Mouse (Mus musculus) heart, postnatal 36 days (tissue): ENCODE data around the gene Cd300ld3. TPM values are rescaled to one million over a fixed set of nuclear protein-coding genes. Genes with fewer than 3 reads are reported as not detected.
A peak's percentile ranks its signal among the peaks of the same experiment; 100 is the strongest.
"Not testable (repeated sequence)": the region's sequence is repeated elsewhere in the genome, so short reads cannot be mapped to it uniquely, and the experiment has no call there.

Source experiments
- DNase-seq, 2 experiments: peaks; one replicate each; pipeline ENCODE4 v3.0.0; 2021 to 2022
- intact Hi-C: fragments of 180-260 bp; cut with DNase I; formaldehyde crosslinking; loops from one replicate; pipeline ENCODE4 v1.15.1; 2025
- total RNA-seq, 2 experiments: library from RNA; stranded (reverse); gene quantifications; 2 replicates each; pipeline ENCODE4 v1.2.3; 2021

The Cd300ld3 gene
- total RNA-seq, 2 experiments from 2014 or later, result 8.3 to 10.1 TPM

DNA sequence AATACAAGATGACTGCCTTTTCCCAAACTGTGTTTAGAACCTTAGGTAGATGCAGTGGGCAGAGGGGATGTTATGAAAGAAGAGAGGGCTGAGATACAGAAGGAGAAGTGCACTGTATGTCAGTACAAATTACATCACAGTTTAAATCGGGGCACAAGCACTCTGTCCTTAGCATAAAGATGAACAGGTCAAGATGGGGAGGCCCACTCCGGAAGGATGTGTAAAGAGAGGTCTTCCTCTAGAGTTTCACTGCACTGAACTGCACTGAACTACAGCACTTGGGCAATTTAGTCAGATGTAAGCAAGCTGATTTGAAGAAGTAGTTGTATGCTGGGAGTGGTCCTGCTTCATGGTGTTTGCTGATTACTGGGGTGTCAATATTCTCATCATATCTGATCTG lies 11.6 kb upstream of the Cd300ld3 start:
- DNase-seq, result no peak
- intact Hi-C loops, result loop anchor here (10.0 kb wide), 2 partner anchors 245 to 315 kb away; no protein-coding TSS in a partner anchor

DNA sequence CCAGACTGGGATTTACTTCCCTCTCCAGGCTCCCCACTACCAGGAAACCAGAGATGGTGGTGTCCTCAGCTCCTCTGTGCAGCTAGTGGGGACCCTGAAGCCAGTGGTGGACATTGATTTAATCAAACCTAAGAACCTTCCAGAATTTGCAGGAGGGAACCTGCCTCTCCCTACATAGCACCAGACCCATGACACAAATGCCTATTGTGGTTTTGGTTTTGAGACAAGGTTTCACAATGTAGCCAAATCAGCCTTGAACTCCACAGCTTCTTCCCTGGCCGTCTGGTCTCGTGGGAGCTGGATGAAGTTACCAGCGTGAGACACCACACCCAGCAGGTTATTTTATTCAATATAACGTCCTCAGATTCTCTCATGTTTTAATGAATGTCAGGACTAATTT lies 10.5 kb upstream of the Cd300ld3 start:
- intact Hi-C loops, result loop anchor here (10.0 kb wide), 2 partner anchors 244 to 314 kb away; no protein-coding TSS in a partner anchor
- no peak for DNase-seq

DNA sequence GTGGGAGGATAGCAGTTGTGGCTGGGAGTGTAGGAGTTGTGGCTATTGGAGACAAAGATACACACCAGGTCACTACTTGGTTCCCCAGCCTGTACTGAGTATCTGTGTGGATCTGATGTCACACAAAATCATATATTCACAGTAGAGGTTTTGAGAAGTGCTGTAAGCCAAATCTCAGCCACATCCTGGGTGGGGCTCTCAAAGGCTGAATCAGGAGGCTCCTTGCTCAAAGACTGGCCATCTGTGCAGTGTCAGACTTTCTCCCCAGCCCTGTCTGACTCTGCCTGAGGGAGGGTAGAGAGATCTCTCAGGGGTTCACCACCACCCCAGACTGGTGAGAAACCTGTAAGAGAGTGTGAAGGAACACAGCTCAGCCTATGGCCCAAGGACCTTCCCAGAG lies 6.3 kb upstream of the Cd300ld3 start:
- intact Hi-C loops, result loop anchor here (10.0 kb wide), 2 partner anchors 240 to 310 kb away; no protein-coding TSS in a partner anchor
- no peak for DNase-seq

DNA sequence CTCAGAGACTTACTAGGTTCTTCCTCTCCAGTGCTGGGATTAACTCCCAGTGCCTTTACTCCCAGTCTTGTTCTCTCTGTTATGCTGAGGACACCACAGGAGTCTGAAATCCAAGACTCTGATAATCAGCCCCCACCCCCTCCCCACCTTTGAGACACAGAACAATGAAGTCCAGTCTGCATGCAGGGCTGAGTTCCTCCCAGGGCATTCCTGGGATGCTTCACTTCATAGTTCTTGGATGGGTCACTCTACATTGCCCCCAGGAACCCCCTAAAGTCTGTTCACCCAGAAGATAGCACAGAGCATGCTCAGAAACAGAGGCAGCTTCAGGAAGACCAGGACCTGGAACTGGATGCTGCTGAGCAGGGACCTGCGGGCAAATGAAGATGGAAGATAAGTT lies 4.8 kb upstream of the Cd300ld3 start:
- DNase-seq, result no peak
- intact Hi-C loops, result loop anchor here (10.0 kb wide), 2 partner anchors 238 to 308 kb away; no protein-coding TSS in a partner anchor

DNA sequence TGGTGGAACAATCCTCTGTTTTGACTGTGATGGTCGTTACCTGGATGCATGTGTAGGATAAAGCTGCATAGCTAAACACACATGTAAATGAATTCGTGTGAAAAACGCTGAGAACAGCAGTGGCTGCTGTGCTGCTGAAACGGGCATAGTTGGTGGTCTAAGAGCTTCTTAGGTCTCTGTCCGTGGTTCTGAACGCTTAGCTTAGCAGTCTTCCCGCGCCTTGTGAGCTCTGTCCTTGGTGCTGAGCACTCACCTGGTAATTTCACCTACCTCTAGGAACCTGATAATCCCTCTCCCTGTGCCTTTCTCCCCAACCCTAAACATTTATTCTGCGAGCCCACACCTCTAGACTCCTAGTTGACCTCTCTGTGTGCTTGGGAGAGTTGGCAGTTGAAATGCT lies 4.0 kb upstream of the Cd300ld3 start:
- DNase-seq, result peak in 1 of 2 experiments; percentile 25
- intact Hi-C loops, result loop anchor here (10.0 kb wide), 2 partner anchors 237 to 307 kb away; no protein-coding TSS in a partner anchor

DNA sequence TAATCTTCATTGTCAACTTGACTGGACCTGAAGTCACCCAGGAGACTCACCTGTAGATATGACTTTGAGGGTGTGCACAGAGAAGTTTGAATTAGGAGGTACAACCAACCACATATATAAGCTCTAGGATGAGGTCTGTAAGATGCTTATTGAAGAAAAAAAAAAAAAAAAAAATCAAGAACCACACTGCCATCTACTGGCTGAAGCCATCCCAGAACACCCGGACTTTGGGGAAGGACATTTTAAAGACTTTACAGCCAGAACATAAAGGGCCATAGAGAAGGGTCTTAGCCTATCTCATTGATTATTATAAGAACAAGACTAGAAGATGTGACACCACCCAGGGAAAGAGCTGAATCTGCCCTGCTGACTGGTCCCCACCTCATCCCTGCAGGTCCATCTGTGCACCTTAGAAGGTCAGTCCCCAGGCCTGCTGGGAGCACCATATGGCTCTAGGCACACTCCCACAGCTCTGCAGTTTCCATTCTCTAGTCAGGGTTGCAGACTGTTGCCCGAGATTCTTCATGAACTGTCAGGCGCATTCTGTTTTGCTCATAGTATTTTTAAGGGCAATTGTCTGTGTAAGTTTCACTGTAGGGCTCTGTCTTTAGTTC lies 1.2 kb upstream of the Cd300ld3 start:
- intact Hi-C loops, result no loop called here

DNA sequence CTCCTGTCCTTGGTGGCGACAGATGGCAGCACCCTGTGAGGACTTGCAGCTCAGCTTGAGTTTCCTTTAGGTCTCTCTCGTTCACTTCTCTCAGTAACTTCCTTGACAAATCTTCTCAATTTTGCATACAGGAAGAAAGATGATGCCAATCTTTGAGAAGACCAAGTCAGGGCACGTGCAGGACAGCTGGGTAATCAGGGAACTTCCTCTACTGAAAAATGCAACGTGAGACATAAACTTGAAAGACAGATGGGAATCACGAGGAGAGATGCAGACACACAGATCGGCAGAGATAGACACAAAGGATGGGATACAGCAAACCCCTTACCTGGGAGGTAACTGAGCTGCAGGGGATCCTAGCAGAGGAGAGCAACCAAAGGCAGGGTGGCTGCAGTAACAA lies 10.5 kb downstream of the Cd300ld3 start, which contains the start of gene Cd300ld5:
Cd300ld5 (minus strand) TSS at position 101 of the 400 bp plus-strand sequence.
- DNase-seq, intact Hi-C loops: not testable (repeated sequence)

More for the DNA sequence above, 1.2 kb upstream of the Cd300ld3 start:
- no peak for DNase-seq

DNA sequence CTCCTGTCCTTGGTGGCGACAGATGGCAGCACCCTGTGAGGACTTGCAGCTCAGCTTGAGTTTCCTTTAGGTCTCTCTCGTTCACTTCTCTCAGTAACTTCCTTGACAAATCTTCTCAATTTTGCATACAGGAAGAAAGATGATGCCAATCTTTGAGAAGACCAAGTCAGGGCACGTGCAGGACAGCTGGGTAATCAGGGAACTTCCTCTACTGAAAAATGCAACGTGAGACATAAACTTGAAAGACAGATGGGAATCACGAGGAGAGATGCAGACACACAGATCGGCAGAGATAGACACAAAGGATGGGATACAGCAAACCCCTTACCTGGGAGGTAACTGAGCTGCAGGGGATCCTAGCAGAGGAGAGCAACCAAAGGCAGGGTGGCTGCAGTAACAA lies 21.3 kb downstream of the Cd300ld3 start, which contains the start of gene Cd300ld4:
Cd300ld4 (minus strand) TSS at position 101 of the 400 bp plus-strand sequence.
- DNase-seq, intact Hi-C loops: not testable (repeated sequence)

DNA sequence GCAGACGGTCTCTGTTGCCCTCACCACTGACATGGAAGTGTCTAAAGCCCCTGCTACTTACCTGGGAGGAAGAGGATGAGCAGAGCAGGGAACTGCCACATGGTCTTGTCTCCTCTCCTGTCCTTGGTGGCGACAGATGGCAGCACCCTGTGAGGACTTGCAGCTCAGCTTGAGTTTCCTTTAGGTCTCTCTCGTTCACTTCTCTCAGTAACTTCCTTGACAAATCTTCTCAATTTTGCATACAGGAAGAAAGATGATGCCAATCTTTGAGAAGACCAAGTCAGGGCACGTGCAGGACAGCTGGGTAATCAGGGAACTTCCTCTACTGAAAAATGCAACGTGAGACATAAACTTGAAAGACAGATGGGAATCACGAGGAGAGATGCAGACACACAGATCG lies 32.1 kb downstream of the Cd300ld3 start, which contains the start of gene Cd300ld2:
Cd300ld2 (minus strand) TSS at position 101 of the 400 bp plus-strand sequence.
- DNase-seq, intact Hi-C loops: not testable (repeated sequence)

DNA sequence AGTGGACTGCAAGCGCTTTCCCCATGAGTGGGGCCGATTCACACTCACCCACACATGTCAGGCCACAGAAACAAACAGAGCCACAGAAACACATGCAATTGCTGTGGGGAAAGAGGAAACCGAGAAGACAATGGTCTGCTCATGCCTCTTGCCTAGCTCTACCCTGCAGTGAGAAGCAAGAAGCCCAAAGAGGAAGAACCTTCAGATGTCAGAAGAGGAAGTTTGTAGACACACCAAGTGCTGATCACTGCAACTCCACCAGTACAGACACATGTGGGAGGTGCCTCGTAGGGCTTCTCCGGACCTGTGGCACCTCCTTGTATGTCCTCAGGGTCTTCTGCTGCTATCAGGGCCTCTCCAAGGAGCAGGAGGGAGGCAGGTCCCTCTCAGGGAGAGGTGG lies 44.1 kb downstream of the Cd300ld3 start:
- no peak for DNase-seq
- intact Hi-C loops, result no loop called here

DNA sequence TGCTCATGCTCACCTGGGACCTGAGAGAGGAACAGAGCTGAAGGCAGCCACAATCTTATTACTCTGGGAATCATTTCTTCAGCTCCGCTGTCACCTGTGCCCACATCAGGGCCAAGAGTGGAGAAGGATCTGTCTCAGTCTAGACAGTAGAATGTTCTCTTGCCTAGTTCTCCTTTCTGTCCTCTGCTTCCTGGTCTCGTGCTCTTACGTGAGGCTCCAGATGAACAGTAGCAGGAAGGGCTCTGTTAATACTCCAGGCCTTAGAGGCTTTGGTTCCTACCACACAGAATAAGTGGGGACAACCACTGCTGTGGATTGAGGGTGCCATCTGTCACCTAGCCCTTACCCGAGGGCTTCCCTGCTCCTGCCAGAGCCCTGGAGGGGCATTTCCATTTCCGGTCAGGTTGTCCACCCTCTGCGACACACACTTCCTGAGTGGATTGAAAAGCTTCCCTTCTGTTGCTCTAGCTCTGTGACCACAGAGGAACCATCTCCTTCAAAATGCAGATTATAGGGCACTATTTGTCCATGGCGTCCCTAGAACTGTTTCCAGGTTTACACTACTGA lies 46.7 kb downstream of the Cd300ld3 start, which contains the start of gene Cd300c2:
Cd300c2 (minus strand) TSS at position 407 of the 567 bp plus-strand sequence.
- intact Hi-C loops, result no loop called here
- DNase-seq, result peak in 1 of 2 experiments; percentile 13

Other genes with a start within 250 kb of the Cd300ld3 start
- not detected for gene Gpr142, start 249.5 kb downstream of the Cd300ld3 start, total RNA-seq
- gene Gprc5c, start 197.3 kb downstream of the Cd300ld3 start, total RNA-seq, result 10 to 100 TPM; 10.2 to 11.2 TPM
- 1 to 10 TPM; 1.6 to 1.8 TPM for gene Cd300a, start 158.4 kb downstream of the Cd300ld3 start, total RNA-seq
- gene Cd300lb, start 114.0 kb downstream of the Cd300ld3 start, total RNA-seq, result 1 to 10 TPM in 1 of 2 experiments, under 1 TPM in 1; 0.75 to 1.7 TPM
- gene Cd300c, start 79.3 kb downstream of the Cd300ld3 start, total RNA-seq, result not detected
- 1 to 10 TPM; 1.5 to 1.6 TPM for gene Cd300ld, start 58.5 kb downstream of the Cd300ld3 start, total RNA-seq
- gene Cd300c2, start 46.5 kb downstream of the Cd300ld3 start, total RNA-seq, result 1 to 10 TPM; 2.4 to 3.4 TPM
- gene Cd300ld2, start 32.2 kb downstream of the Cd300ld3 start, total RNA-seq, result not detected
- gene Cd300ld4, start 21.4 kb downstream of the Cd300ld3 start, total RNA-seq, result not detected
- gene Cd300ld5, start 10.6 kb downstream of the Cd300ld3 start, total RNA-seq, result 1 to 10 TPM; 5.5 to 7.7 TPM
- gene Cd300e, start 13.8 kb upstream of the Cd300ld3 start, total RNA-seq, result under 1 TPM; 0.22 to 0.49 TPM
- under 1 TPM; 0.54 to 0.72 TPM for gene Rab37, start 43.0 kb upstream of the Cd300ld3 start, total RNA-seq
- gene Cd300lf, start 85.6 kb upstream of the Cd300ld3 start, total RNA-seq, result under 1 TPM; 0.08 to 0.33 TPM
- gene Slc9a3r1, start 114.9 kb upstream of the Cd300ld3 start, total RNA-seq, result 10 to 100 TPM in 1 of 2 experiments, 1 to 10 TPM in 1; 9.9 to 10.5 TPM
- gene Tmem104, start 139.1 kb upstream of the Cd300ld3 start, total RNA-seq, result 10 to 100 TPM; 10.4 to 12.5 TPM
- 10 to 100 TPM; 19.8 to 28.0 TPM for gene Nat9, start 139.4 kb upstream of the Cd300ld3 start, total RNA-seq
- under 1 TPM; 0.11 to 0.25 TPM for gene Grin2c, start 218.8 kb upstream of the Cd300ld3 start, total RNA-seq
- 1 to 10 TPM; 9.5 to 9.7 TPM for gene Fdxr, start 228.6 kb upstream of the Cd300ld3 start, total RNA-seq
- gene Fads6, start 249.3 kb upstream of the Cd300ld3 start, total RNA-seq, result 1 to 10 TPM; 1.2 TPM